Mouse (Mus musculus): Measurements from ENCODE around the gene Gm16253. TPM values are rescaled to one million over a fixed set of nuclear protein-coding genes. Genes with fewer than 3 reads are reported as not detected.
A peak's percentile ranks its signal among the peaks of the same experiment; 100 is the strongest.

The Gm16253 gene
- total and polyA plus RNA-seq, 3 experiments, result 1.4 TPM; not detected in 2

- TF ChIP-seq POLR2AphosphoS5 (IDR thresholded peaks at IDR 0.05; ENCODE audit: borderline replicate concordance, low read depth, low read length), result no peak
- TF ChIP-seq JUND (IDR thresholded peaks at IDR 0.05; ENCODE audit: low read depth, low read length), result no peak
- no peak for TF ChIP-seq E2F4 (IDR thresholded peaks at IDR 0.05; ENCODE audit: borderline replicate concordance, low read depth, low read length)
- peak; percentile 56; the same call in 1 of the 2 replicates for TF ChIP-seq NELFE (IDR thresholded peaks at IDR 0.05; ENCODE audit: low read depth, low read length)
- peak; percentile 68 for TF ChIP-seq SIN3A (IDR thresholded peaks at IDR 0.05; ENCODE audit: low read length)
- TF ChIP-seq KAT2A (conservative IDR thresholded peaks at IDR 0.05; ENCODE audit: low read depth, low read length), result no peak
- peak; percentile 69 for TF ChIP-seq MXI1 (IDR thresholded peaks at IDR 0.05; ENCODE audit: low read depth, low read length)
- no peak for TF ChIP-seq MEF2A (IDR thresholded peaks at IDR 0.05; ENCODE audit: extremely low read depth, insufficient replicate concordance, low read depth, low read length, poor library complexity, severe bottlenecking)
Measured at GRCm38 (mm10) chr3:96601251-96601787, 24.5 kb downstream of the Gm16253 start (continued).

GRCm38 (mm10) chr3:96601941-96602703, 25.3 kb downstream of the Gm16253 start:
- no peak overlapping the region for H3K27ac ChIP-seq (ENCODE audit: control insufficient read depth, low read depth, low read length)
- peak overlapping the region; percentile 60 to 66 for H3K4me3 ChIP-seq (ENCODE audit: control insufficient read depth in 1 of 2, insufficient read depth in 1 of 2, low read depth in 2 of 2, low read length in 2 of 2)
- TF ChIP-seq POLR2A (IDR thresholded peaks at IDR 0.05; ENCODE audit: control insufficient read depth in 1 of 2, insufficient read depth in 1 of 2, low read depth in 1 of 2, low read length in 2 of 2, poor library complexity in 1 of 2) (no peak), NELFE (IDR thresholded peaks at IDR 0.05; ENCODE audit: low read depth, low read length) (no peak)
- no peaks in the 10 kb centered on the region for H3K27me3 ChIP-seq (ENCODE audit: control insufficient read depth in 1 of 2, insufficient read depth in 2 of 2, low read length in 2 of 2)
- peak overlapping the region; percentile 74 for H3K9ac ChIP-seq (ENCODE audit: control insufficient read depth, low read depth, low read length, poor library complexity, severe bottlenecking)
- peaks cover 8 to 9% of the 10 kb centered on the region in 2 experiments for H3K4me1 ChIP-seq (ENCODE audit: control insufficient read depth in 1 of 2, insufficient read depth in 2 of 2, low read length in 2 of 2)
- no peaks in the 10 kb centered on the region for H3K9me3 ChIP-seq (replicated peaks; ENCODE audit: insufficient read depth, low read length)
- no peaks in the 10 kb centered on the region; the same call in 1 of the 2 replicates for H3K79me2 ChIP-seq (ENCODE audit: control insufficient read depth, insufficient read depth, low read length, poor library complexity)
- DNase-seq (ENCODE audit: low read depth, low spot score), result no peak
- H3K36me3 ChIP-seq (ENCODE audit: control insufficient read depth in 1 of 2, insufficient read depth in 2 of 2, low read length in 2 of 2), result peaks cover 0 to 7% of the 10 kb centered on the region in 2 experiments; a peak in 2 of 4 replicates

GRCm38 (mm10) chr3:96602704-96603084, 25.9 kb downstream of the Gm16253 start:
- H3K36me3 ChIP-seq (ENCODE audit: control insufficient read depth in 1 of 2, insufficient read depth in 2 of 2, low read length in 2 of 2), result peaks cover 0 to 7% of the 10 kb centered on the region in 2 experiments; a peak in 2 of 4 replicates
- no peaks in the 10 kb centered on the region for H3K9me3 ChIP-seq (replicated peaks; ENCODE audit: insufficient read depth, low read length)
- H3K27ac ChIP-seq (ENCODE audit: control insufficient read depth, low read depth, low read length), result no peak overlapping the region
- no peaks in the 10 kb centered on the region for H3K27me3 ChIP-seq (ENCODE audit: control insufficient read depth in 1 of 2, insufficient read depth in 2 of 2, low read length in 2 of 2)
- H3K4me3 ChIP-seq (ENCODE audit: control insufficient read depth in 1 of 2, insufficient read depth in 1 of 2, low read depth in 2 of 2, low read length in 2 of 2), result no peak overlapping the region
- peaks cover 8 to 9% of the 10 kb centered on the region in 2 experiments for H3K4me1 ChIP-seq (ENCODE audit: control insufficient read depth in 1 of 2, insufficient read depth in 2 of 2, low read length in 2 of 2)
- H3K9ac ChIP-seq (ENCODE audit: control insufficient read depth, low read depth, low read length, poor library complexity, severe bottlenecking), result no peak overlapping the region
- no peaks in the 10 kb centered on the region; the same call in 1 of the 2 replicates for H3K79me2 ChIP-seq (ENCODE audit: control insufficient read depth, insufficient read depth, low read length, poor library complexity)
- no peak for DNase-seq (ENCODE audit: low read depth, low spot score)
- TF ChIP-seq MXI1 (IDR thresholded peaks at IDR 0.05; ENCODE audit: low read depth, low read length) (no peak), CHD2 (IDR thresholded peaks at IDR 0.05; ENCODE audit: low read length) (no peak), POLR2AphosphoS5 (IDR thresholded peaks at IDR 0.05; ENCODE audit: borderline replicate concordance, low read depth, low read length) (no peak), JUND (IDR thresholded peaks at IDR 0.05; ENCODE audit: low read depth, low read length) (no peak), NRF1 (IDR thresholded peaks at IDR 0.05; ENCODE audit: insufficient read depth, low read depth, low read length, poor library complexity, severe bottlenecking) (no peak), TCF12 (IDR thresholded peaks at IDR 0.05; ENCODE audit: low read depth, low read length) (no peak), ZMIZ1 (IDR thresholded peaks at IDR 0.05; ENCODE audit: low read depth, low read length) (no peak), ETS1 (IDR thresholded peaks at IDR 0.05; ENCODE audit: low read depth, low read length) (no peak), ZNF384 (IDR thresholded peaks at IDR 0.05; ENCODE audit: low read depth, low read length) (no peak), MAX (IDR thresholded peaks at IDR 0.05; ENCODE audit: low read length) (no peak), CTCF (IDR thresholded peaks at IDR 0.05 in 2 of 3, conservative IDR thresholded peaks at IDR 0.05 in 1 of 3; ENCODE audit: control insufficient read depth in 1 of 3, insufficient read depth in 1 of 3, low read depth in 2 of 3, low read length in 3 of 3, poor library complexity in 1 of 3, severe bottlenecking in 1 of 3) (no peak), USF1 (IDR thresholded peaks at IDR 0.05; ENCODE audit: low read depth, low read length) (no peak), TAL1 (IDR thresholded peaks at IDR 0.05; ENCODE audit: low read length) (no peak), TBP (IDR thresholded peaks at IDR 0.05; ENCODE audit: low read depth, low read length) (no peak), USF2 (IDR thresholded peaks at IDR 0.05; ENCODE audit: borderline replicate concordance in 1 of 2, insufficient read depth in 1 of 2, low read depth in 1 of 2, low read length in 2 of 2) (no peak)

All from MEL (cell line).